Mouse (Mus musculus): ENCODE measurements around the gene Tomm70a. TPM values are rescaled to one million over a fixed set of nuclear protein-coding genes. Genes with fewer than 3 reads are reported as not detected.

The Tomm70a gene
- total and polyA plus RNA-seq, 3 experiments, result 97.4 to 162 (median 123) TPM

- no peak overlapping the region for H3K9ac ChIP-seq (ENCODE audit: control insufficient read depth, low read depth, low read length, poor library complexity, severe bottlenecking)
Observed at GRCm38 (mm10) chr16:57162841-57163240, 41.3 kb downstream of the Tomm70a start.

DNA sequence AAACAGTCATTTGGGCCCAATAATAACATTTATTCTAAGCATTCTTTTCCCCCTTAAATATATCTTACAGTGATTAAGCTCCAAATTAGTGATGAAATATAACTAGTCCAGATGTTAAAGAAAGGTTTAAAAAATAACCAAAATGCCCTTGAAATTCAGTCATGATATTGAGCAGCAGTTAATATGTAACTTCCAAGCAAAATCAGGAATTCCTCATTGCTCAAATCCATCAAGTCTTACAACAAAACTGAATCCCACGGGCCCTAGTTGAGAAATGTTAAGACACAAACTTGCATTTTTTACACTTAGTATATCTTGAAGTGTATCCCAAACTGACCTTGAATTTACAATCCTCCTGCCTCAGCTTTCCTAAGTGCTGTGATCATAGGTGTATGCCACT, 42.2 kb downstream of the Tomm70a start:
- H3K9ac ChIP-seq (ENCODE audit: control insufficient read depth, low read depth, low read length, poor library complexity, severe bottlenecking), result no peak overlapping the region
- H3K4me1 ChIP-seq (ENCODE audit: control insufficient read depth in 1 of 2, insufficient read depth in 2 of 2, low read length in 2 of 2), result peaks cover 5 to 7% of the 10 kb centered on the region in 2 experiments; a peak in 3 of 4 replicates
- H3K4me3 ChIP-seq (ENCODE audit: control insufficient read depth in 1 of 2, insufficient read depth in 1 of 2, low read depth in 2 of 2, low read length in 2 of 2), result no peak overlapping the region
- peaks cover 2 to 8% of the 10 kb centered on the region in 2 experiments for H3K36me3 ChIP-seq (ENCODE audit: control insufficient read depth in 1 of 2, insufficient read depth in 2 of 2, low read length in 2 of 2)
- no peaks in the 10 kb centered on the region for H3K27me3 ChIP-seq (ENCODE audit: control insufficient read depth in 1 of 2, insufficient read depth in 2 of 2, low read length in 2 of 2)
- no peaks in the 10 kb centered on the region; the same call in 1 of the 2 replicates for H3K79me2 ChIP-seq (ENCODE audit: control insufficient read depth, insufficient read depth, low read length, poor library complexity)
- no peak overlapping the region for H3K27ac ChIP-seq (ENCODE audit: control insufficient read depth, low read depth, low read length)
- DNase-seq (ENCODE audit: low read depth, low spot score), result no peak
- TF ChIP-seq GATA1 (IDR thresholded peaks at IDR 0.05; ENCODE audit: low read depth, low read length), result no peak
- no peak for TF ChIP-seq ZNF384 (IDR thresholded peaks at IDR 0.05; ENCODE audit: low read depth, low read length)
- no peak for TF ChIP-seq MAX (IDR thresholded peaks at IDR 0.05; ENCODE audit: low read length)
- TF ChIP-seq MAFK (IDR thresholded peaks at IDR 0.05; ENCODE audit: borderline replicate concordance, low read depth, low read length), result no peak
- TF ChIP-seq TBP (IDR thresholded peaks at IDR 0.05; ENCODE audit: low read depth, low read length), result no peak
- TF ChIP-seq ZMIZ1 (IDR thresholded peaks at IDR 0.05; ENCODE audit: low read depth, low read length), result no peak
- TF ChIP-seq TCF12 (IDR thresholded peaks at IDR 0.05; ENCODE audit: low read depth, low read length), result no peak
- no peak for TF ChIP-seq ETS1 (IDR thresholded peaks at IDR 0.05; ENCODE audit: low read depth, low read length)
- TF ChIP-seq POLR2AphosphoS2 (IDR thresholded peaks at IDR 0.05; ENCODE audit: low read length), result no peak
- TF ChIP-seq POLR2AphosphoS5 (IDR thresholded peaks at IDR 0.05; ENCODE audit: borderline replicate concordance, low read depth, low read length), result no peak
- TF ChIP-seq MXI1 (IDR thresholded peaks at IDR 0.05; ENCODE audit: low read depth, low read length), result no peak
- no peaks in the 10 kb centered on the region for H3K9me3 ChIP-seq (replicated peaks; ENCODE audit: insufficient read depth, low read length)

More at GRCm38 (mm10) chr16:57162841-57163240, 41.3 kb downstream of the Tomm70a start:
- H3K79me2 ChIP-seq (ENCODE audit: control insufficient read depth, insufficient read depth, low read length, poor library complexity), result no peaks in the 10 kb centered on the region; the same call in 1 of the 2 replicates
- no peaks in the 10 kb centered on the region for H3K9me3 ChIP-seq (replicated peaks; ENCODE audit: insufficient read depth, low read length)
- no peak overlapping the region for H3K27ac ChIP-seq (ENCODE audit: control insufficient read depth, low read depth, low read length)
- peaks cover 2 to 10% of the 10 kb centered on the region in 2 experiments for H3K36me3 ChIP-seq (ENCODE audit: control insufficient read depth in 1 of 2, insufficient read depth in 2 of 2, low read length in 2 of 2)
- H3K4me1 ChIP-seq (ENCODE audit: control insufficient read depth in 1 of 2, insufficient read depth in 2 of 2, low read length in 2 of 2), result peaks cover 5 to 7% of the 10 kb centered on the region in 2 experiments; a peak in 3 of 4 replicates
- no peak overlapping the region for H3K4me3 ChIP-seq (ENCODE audit: control insufficient read depth in 1 of 2, insufficient read depth in 1 of 2, low read depth in 2 of 2, low read length in 2 of 2)
- DNase-seq (ENCODE audit: low read depth, low spot score), result no peak
- TF ChIP-seq SMC3 (IDR thresholded peaks at IDR 0.05; ENCODE audit: low read depth, low read length) (no peak), HCFC1 (IDR thresholded peaks at IDR 0.05; ENCODE audit: low read depth, low read length) (no peak), ETS1 (IDR thresholded peaks at IDR 0.05; ENCODE audit: low read depth, low read length) (no peak), MAZ (IDR thresholded peaks at IDR 0.05; ENCODE audit: low read depth, low read length) (no peak), POLR2AphosphoS5 (IDR thresholded peaks at IDR 0.05; ENCODE audit: borderline replicate concordance, low read depth, low read length) (no peak), USF1 (IDR thresholded peaks at IDR 0.05; ENCODE audit: low read depth, low read length) (no peak), CHD2 (IDR thresholded peaks at IDR 0.05; ENCODE audit: low read length) (no peak), RCOR1 (IDR thresholded peaks at IDR 0.05; ENCODE audit: low read depth, low read length) (no peak), TCF12 (IDR thresholded peaks at IDR 0.05; ENCODE audit: low read depth, low read length) (no peak), E2F4 (IDR thresholded peaks at IDR 0.05; ENCODE audit: borderline replicate concordance, low read depth, low read length) (no peak), TBP (IDR thresholded peaks at IDR 0.05; ENCODE audit: low read depth, low read length) (no peak), ZKSCAN1 (IDR thresholded peaks at IDR 0.05; ENCODE audit: low read depth, low read length) (no peak), KAT2A (conservative IDR thresholded peaks at IDR 0.05; ENCODE audit: low read depth, low read length) (no peak), MEF2A (IDR thresholded peaks at IDR 0.05; ENCODE audit: extremely low read depth, insufficient replicate concordance, low read depth, low read length, poor library complexity, severe bottlenecking) (no peak), MAFK (IDR thresholded peaks at IDR 0.05; ENCODE audit: borderline replicate concordance, low read depth, low read length) (no peak), JUND (IDR thresholded peaks at IDR 0.05; ENCODE audit: low read depth, low read length) (no peak), RAD21 (IDR thresholded peaks at IDR 0.05; ENCODE audit: low read depth, low read length) (no peak), MXI1 (IDR thresholded peaks at IDR 0.05; ENCODE audit: low read depth, low read length) (no peak), POLR2AphosphoS2 (IDR thresholded peaks at IDR 0.05; ENCODE audit: low read length) (no peak), POLR2A (IDR thresholded peaks at IDR 0.05; ENCODE audit: control insufficient read depth in 1 of 2, insufficient read depth in 1 of 2, low read depth in 1 of 2, low read length in 2 of 2, poor library complexity in 1 of 2) (no peak)
- no peaks in the 10 kb centered on the region for H3K27me3 ChIP-seq (ENCODE audit: control insufficient read depth in 1 of 2, insufficient read depth in 2 of 2, low read length in 2 of 2)
